Mouse (Mus musculus) embryonic facial prominence, embryonic 10.5 days (tissue): Measurements from ENCODE around the gene Krtap5-1. TPM values are rescaled to one million over a fixed set of nuclear protein-coding genes. Genes with fewer than 3 reads are reported as not detected.

Source experiments
- polyA plus RNA-seq: library from polyadenylated mRNA; unstranded; fragments of >200 nt; fragmentation: Nextera tagmentation; extraction: Ambion mirVana; gene quantifications from 2 replicates; pipeline ENCODE4 v1.2.1, GENCODE M21; 2016

Gene Krtap5-1
- polyA plus RNA-seq, 1 experiment from 2014 or later, result not detected

Other genes starting within 250 kb of the Krtap5-1 start
- 67.4 and 68.0 TPM in 2 replicates for gene Mob2, start 236.1 kb downstream of the Krtap5-1 start, polyA plus RNA-seq
- 3.2 and 3.4 TPM in 2 replicates for gene Dusp8, start 201.3 kb downstream of the Krtap5-1 start, polyA plus RNA-seq
- not detected in 2 replicates for gene Gm45618, start 176.4 kb downstream of the Krtap5-1 start, polyA plus RNA-seq
- not detected in 2 replicates for gene Gm39115, start 161.1 kb downstream of the Krtap5-1 start, polyA plus RNA-seq
- gene Gm45337, start 152.5 kb downstream of the Krtap5-1 start, polyA plus RNA-seq, result not detected in 2 replicates
- not detected in 2 replicates for gene Gm29735, start 140.0 kb downstream of the Krtap5-1 start, polyA plus RNA-seq
- not detected in 2 replicates for gene Gm4553, start 131.4 kb downstream of the Krtap5-1 start, polyA plus RNA-seq
- not detected in 2 replicates for gene Krtap5-2, start 121.1 kb downstream of the Krtap5-1 start, polyA plus RNA-seq
- gene Gm10153, start 106.7 kb downstream of the Krtap5-1 start, polyA plus RNA-seq, result not detected in 2 replicates
- gene Krtap5-3, start 95.8 kb downstream of the Krtap5-1 start, polyA plus RNA-seq, result not detected in 2 replicates
- gene Gm7579, start 85.3 kb downstream of the Krtap5-1 start, polyA plus RNA-seq, result not detected in 2 replicates
- not detected in 2 replicates for gene Krtap5-5, start 67.1 kb downstream of the Krtap5-1 start, polyA plus RNA-seq
- gene Gm40460, start 56.0 kb downstream of the Krtap5-1 start, polyA plus RNA-seq, result not detected in 2 replicates
- not detected in 2 replicates for gene Gm2431, start 38.8 kb downstream of the Krtap5-1 start, polyA plus RNA-seq
- gene Gm4559, start 22.8 kb downstream of the Krtap5-1 start, polyA plus RNA-seq, result not detected in 2 replicates
- gene Krtap5-4, start 6.4 kb upstream of the Krtap5-1 start, polyA plus RNA-seq, result not detected in 2 replicates
- gene Ifitm10, start 76.6 kb upstream of the Krtap5-1 start, polyA plus RNA-seq, result 2.2 and 3.0 TPM in 2 replicates
- not detected in 2 replicates for gene Gm49369, start 85.5 kb upstream of the Krtap5-1 start, polyA plus RNA-seq
- 151 and 158 TPM in 2 replicates for gene Ctsd, start 90.9 kb upstream of the Krtap5-1 start, polyA plus RNA-seq
- not detected in 2 replicates for gene Syt8, start 137.7 kb upstream of the Krtap5-1 start, polyA plus RNA-seq
- gene Tnni2, start 144.7 kb upstream of the Krtap5-1 start, polyA plus RNA-seq, result 1.7 and 2.5 TPM in 2 replicates
- gene Lsp1, start 163.7 kb upstream of the Krtap5-1 start, polyA plus RNA-seq, result 20.9 and 21.4 TPM in 2 replicates
- 1.4 and 1.6 TPM in 2 replicates for gene Tnnt3, start 201.7 kb upstream of the Krtap5-1 start, polyA plus RNA-seq
- 18.1 and 22.4 TPM in 2 replicates for gene Mrpl23, start 235.6 kb upstream of the Krtap5-1 start, polyA plus RNA-seq